Mouse (Mus musculus): ENCODE data around the gene Dap. TPM values are rescaled to one million over a fixed set of nuclear protein-coding genes. Genes with fewer than 3 reads are reported as not detected.

The Dap gene
- polyA plus RNA-seq, 1 experiment, result 56.9 TPM

DNA sequence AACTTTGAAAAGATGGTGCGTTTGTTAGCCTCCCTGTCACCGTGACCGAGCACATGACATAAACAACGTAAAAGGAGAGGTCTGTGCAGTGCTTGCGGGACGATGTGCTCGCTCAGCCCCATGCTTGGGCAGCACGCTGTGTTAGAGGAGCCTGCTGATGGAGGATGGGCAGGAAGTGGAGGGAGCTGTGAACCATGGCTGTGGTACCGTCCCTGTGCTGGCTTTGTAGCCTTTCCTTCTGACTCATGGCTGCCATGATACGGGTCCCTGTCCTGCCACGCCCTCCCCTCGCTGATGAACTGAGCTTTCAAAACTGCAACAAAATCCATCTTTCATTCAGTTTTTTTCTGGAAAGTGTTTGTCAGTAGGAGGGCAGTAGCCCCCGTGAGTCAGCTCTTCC, 15.6 kb downstream of the Dap start:
- WGBS, result 89% methylated on average over 13 of the region's 13 CpGs
- Histone ChIP-seq H3K27ac (ENCODE audit: control insufficient read depth, insufficient read depth, low read depth, low read length, poor library complexity) (no peak overlapping the region), H3K4me3 (replicated peaks; ENCODE audit: control insufficient read depth, low read depth, low read length) (no peak overlapping the region), H3K4me1 (ENCODE audit: control insufficient read depth, insufficient read depth, low read length) (no peaks in the 10 kb centered on the region)
- TF ChIP-seq CTCF (IDR thresholded peaks at IDR 0.05; ENCODE audit: control insufficient read depth, insufficient read depth, low read length), result no peak
- no peak for TF ChIP-seq POLR2A (IDR thresholded peaks at IDR 0.05; ENCODE audit: borderline replicate concordance, control insufficient read depth, low read depth, low read length)

DNA sequence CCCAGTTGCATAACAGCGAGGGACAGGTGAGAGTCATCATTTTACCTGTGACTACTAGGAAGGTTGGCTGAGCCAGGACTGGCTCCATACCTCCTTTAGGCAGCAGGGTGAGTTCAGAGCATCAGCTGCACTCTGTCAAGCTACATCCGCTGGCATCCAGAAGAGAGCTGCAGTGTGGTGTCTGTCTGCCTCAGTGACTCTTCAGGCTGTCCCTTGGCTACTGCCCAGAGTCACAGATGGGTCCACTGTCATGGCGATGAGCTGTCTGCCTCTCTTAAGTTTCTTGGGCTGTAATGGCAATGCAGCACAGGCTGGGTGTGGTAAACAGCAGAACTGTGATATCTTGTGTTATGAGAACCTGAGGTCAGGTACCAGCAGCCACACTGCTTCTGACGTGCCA, 16.1 kb downstream of the Dap start:
- 94% methylated on average over 4 of the region's 4 CpGs for WGBS
- no peaks in the 10 kb centered on the region for H3K4me1 ChIP-seq (ENCODE audit: control insufficient read depth, insufficient read depth, low read length)
- TF ChIP-seq CTCF (IDR thresholded peaks at IDR 0.05; ENCODE audit: control insufficient read depth, insufficient read depth, low read length) (no peak), POLR2A (IDR thresholded peaks at IDR 0.05; ENCODE audit: borderline replicate concordance, control insufficient read depth, low read depth, low read length) (no peak)
- H3K4me3 ChIP-seq (replicated peaks; ENCODE audit: control insufficient read depth, low read depth, low read length), result no peak overlapping the region
- no peak overlapping the region for H3K27ac ChIP-seq (ENCODE audit: control insufficient read depth, insufficient read depth, low read depth, low read length, poor library complexity)

DNA sequence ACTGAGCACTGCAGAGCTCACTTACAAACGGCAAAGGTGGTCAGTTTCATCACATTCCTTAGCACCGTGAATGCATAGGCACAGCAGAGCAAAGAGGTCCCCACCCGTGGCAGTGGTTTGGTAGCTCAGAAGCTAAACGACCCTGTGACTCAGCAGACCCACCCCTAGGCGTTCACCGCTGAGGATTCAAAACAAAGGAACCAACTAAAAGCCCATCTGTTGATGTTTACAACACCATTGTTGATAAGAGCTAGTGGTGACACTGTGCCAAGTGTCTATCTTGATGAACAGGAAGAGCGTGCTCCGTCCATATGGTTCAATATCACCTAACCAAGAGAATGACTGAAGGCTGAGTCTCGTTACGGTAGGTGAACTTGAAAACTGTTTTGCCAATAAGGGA, 19.1 kb downstream of the Dap start:
- Histone ChIP-seq H3K27ac (ENCODE audit: control insufficient read depth, insufficient read depth, low read depth, low read length, poor library complexity) (no peak overlapping the region), H3K4me1 (ENCODE audit: control insufficient read depth, insufficient read depth, low read length) (no peaks in the 10 kb centered on the region), H3K4me3 (replicated peaks; ENCODE audit: control insufficient read depth, low read depth, low read length) (no peak overlapping the region)
- TF ChIP-seq CTCF (IDR thresholded peaks at IDR 0.05; ENCODE audit: control insufficient read depth, insufficient read depth, low read length) (no peak), POLR2A (IDR thresholded peaks at IDR 0.05; ENCODE audit: borderline replicate concordance, control insufficient read depth, low read depth, low read length) (no peak)
- WGBS, result 57% methylated on average over 10 of the region's 10 CpGs

DNA sequence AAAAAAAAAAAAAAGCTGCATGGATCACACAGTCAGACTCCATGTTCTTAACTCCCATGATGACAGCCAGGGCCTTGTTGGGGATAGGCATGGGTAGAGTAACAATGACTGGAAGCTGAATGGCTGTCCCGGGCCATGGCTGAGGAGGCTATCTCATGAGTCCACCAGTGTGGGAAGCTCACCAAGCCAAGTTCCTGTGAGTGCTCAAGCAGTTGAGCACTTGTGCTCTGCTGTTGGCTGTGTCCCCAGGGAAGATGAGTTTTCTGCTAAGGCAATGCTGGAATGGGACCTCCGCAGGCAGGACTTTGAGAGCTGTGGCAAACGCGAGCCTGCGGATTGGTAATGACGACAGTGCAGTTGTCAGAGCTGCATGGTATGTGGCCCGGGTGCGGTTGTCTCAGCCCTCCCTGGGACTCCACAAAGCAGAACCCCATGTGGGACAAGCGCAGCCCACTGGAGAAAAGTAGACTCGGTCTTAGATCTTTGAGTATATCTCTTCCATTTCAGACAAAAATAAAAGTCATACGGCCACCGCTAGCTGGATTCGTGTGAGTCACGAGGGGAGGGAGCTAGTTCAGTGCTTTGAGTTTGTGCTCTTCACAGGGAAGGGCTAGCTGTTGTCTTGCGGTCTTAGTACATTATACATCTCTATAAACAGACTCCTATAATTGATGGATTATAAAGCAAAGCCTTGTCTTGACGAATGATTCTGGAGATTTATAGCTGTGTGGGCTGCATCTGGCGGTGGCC, 20.8 kb downstream of the Dap start:
- Histone ChIP-seq H3K4me1 (ENCODE audit: control insufficient read depth, insufficient read depth, low read length) (no peaks in the 10 kb centered on the region), H3K27ac (ENCODE audit: control insufficient read depth, insufficient read depth, low read depth, low read length, poor library complexity) (no peak overlapping the region), H3K4me3 (replicated peaks; ENCODE audit: control insufficient read depth, low read depth, low read length) (no peak overlapping the region)
- TF ChIP-seq POLR2A (IDR thresholded peaks at IDR 0.05; ENCODE audit: borderline replicate concordance, control insufficient read depth, low read depth, low read length), result no peak
- no peak for TF ChIP-seq CTCF (IDR thresholded peaks at IDR 0.05; ENCODE audit: control insufficient read depth, insufficient read depth, low read length)
- 88% methylated on average over 17 of the region's 17 CpGs for WGBS

DNA sequence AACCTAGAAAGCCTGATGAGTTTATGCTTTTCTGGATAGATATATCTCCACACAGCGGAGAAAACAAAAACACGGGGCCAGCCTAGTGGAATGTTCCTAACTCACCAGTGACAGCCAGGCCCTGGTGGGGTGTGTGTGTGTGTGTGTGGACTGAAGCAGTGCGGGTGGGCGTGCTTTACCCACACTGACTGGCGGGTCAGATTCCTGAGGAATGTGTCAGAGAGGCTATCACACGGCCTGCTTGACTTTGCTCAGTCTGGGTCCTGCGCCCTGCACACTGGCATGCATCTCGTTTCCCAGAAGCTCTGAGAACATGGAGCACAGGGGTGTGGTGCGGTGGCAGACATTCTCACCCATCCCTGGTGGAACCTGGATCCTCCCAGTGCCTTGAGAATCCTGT, 21.8 kb downstream of the Dap start:
- no peaks in the 10 kb centered on the region for H3K4me1 ChIP-seq (ENCODE audit: control insufficient read depth, insufficient read depth, low read length)
- WGBS, result 87% methylated on average over 9 of the region's 9 CpGs
- TF ChIP-seq CTCF (IDR thresholded peaks at IDR 0.05; ENCODE audit: control insufficient read depth, insufficient read depth, low read length), result no peak
- TF ChIP-seq POLR2A (IDR thresholded peaks at IDR 0.05; ENCODE audit: borderline replicate concordance, control insufficient read depth, low read depth, low read length), result no peak
- H3K27ac ChIP-seq (ENCODE audit: control insufficient read depth, insufficient read depth, low read depth, low read length, poor library complexity), result no peak overlapping the region
- H3K4me3 ChIP-seq (replicated peaks; ENCODE audit: control insufficient read depth, low read depth, low read length), result no peak overlapping the region

DNA sequence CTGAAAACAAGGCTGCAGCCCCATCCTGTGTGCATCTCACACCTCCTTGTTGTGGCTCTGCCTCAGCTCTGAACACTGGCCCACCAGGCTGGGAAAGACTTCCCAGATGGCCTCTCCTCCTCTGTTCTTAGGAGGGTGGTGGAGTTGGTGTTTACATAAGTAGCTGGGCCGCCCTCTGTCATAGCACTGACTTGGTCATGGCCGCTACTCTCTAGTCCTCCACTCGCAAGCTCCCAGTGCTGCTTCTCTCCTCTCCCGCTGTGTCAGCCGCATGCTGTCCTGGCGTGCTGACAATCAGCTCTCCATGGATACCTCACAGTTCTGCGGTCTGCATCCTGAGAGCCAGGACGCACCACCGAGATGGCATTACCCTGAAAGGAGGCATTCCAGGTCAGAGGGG, 22.9 kb downstream of the Dap start:
- H3K27ac ChIP-seq (ENCODE audit: control insufficient read depth, insufficient read depth, low read depth, low read length, poor library complexity), result no peak overlapping the region
- H3K4me3 ChIP-seq (replicated peaks; ENCODE audit: control insufficient read depth, low read depth, low read length), result no peak overlapping the region
- H3K4me1 ChIP-seq (ENCODE audit: control insufficient read depth, insufficient read depth, low read length), result no peaks in the 10 kb centered on the region
- no peak for TF ChIP-seq POLR2A (IDR thresholded peaks at IDR 0.05; ENCODE audit: borderline replicate concordance, control insufficient read depth, low read depth, low read length)
- no peak for TF ChIP-seq CTCF (IDR thresholded peaks at IDR 0.05; ENCODE audit: control insufficient read depth, insufficient read depth, low read length)
- WGBS, result 92% methylated on average over 9 of the region's 9 CpGs

DNA sequence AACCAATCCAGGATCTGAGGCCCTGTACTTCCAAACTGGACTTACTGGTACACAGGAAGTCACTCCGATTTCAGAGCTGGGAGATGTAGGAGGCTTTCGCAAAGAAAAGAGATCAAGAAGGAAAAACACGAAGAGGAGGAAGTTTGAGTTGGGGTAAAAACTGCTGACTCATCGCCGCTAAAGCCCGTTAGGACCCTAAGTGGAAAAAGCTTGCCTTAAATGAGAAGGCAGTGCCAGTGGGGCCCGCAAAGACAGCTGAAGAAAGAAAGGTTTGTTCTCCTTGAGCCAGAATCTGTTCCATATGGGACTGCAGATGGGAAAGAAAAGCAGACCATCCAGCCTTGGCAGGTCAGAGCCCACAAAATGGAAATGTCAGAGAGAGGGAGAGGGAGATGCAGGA, 24.8 kb downstream of the Dap start:
- no peak for TF ChIP-seq CTCF (IDR thresholded peaks at IDR 0.05; ENCODE audit: control insufficient read depth, insufficient read depth, low read length)
- TF ChIP-seq POLR2A (IDR thresholded peaks at IDR 0.05; ENCODE audit: borderline replicate concordance, control insufficient read depth, low read depth, low read length), result no peak
- Histone ChIP-seq H3K27ac (ENCODE audit: control insufficient read depth, insufficient read depth, low read depth, low read length, poor library complexity) (no peak overlapping the region), H3K4me1 (ENCODE audit: control insufficient read depth, insufficient read depth, low read length) (no peaks in the 10 kb centered on the region), H3K4me3 (replicated peaks; ENCODE audit: control insufficient read depth, low read depth, low read length) (no peak overlapping the region)
- WGBS, result 8% methylated on average over 7 of the region's 7 CpGs

DNA sequence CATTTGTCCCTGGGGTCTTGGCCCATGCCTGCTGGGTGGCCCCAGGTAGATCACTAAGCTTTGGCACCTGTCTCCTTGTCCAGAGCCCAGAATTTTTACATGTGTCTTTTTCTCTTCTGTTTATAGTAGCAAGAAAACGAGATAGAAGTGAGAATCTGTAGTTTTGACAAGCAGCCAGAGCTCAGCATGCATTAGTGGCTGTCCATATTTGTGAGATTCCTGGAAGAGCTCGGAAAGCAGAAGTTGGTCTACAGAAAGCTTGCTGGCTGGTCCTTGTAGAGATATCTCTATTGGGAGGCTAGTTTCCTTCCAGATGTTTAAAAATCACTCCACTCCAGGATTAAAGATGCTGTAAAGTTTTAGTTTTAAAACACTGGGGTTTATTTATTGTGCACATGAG, 25.9 kb downstream of the Dap start:
- Histone ChIP-seq H3K4me1 (ENCODE audit: control insufficient read depth, insufficient read depth, low read length) (no peaks in the 10 kb centered on the region), H3K4me3 (replicated peaks; ENCODE audit: control insufficient read depth, low read depth, low read length) (no peak overlapping the region), H3K27ac (ENCODE audit: control insufficient read depth, insufficient read depth, low read depth, low read length, poor library complexity) (no peak overlapping the region)
- TF ChIP-seq CTCF (IDR thresholded peaks at IDR 0.05; ENCODE audit: control insufficient read depth, insufficient read depth, low read length) (no peak), POLR2A (IDR thresholded peaks at IDR 0.05; ENCODE audit: borderline replicate concordance, control insufficient read depth, low read depth, low read length) (no peak)
- WGBS, result 24% methylated on average over 2 of the region's 2 CpGs

DNA sequence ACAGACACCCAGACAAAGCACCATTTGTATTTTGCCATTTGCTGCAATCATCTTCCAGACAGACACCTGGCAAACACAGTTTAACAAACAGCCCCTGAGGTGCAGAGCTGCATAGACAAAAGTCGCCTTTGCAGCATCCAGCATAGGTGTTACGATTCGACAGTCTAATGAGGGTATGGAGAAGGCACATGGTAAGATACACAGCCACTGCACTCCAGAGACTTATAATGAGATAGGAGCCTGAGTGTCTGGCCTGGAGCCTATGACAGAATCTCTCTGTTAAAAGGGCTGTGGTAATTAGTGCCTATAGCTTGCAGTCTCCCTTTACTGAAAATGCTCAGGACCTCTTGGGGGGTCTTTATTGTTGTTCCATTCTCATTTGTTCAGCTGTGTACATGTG, 26.6 kb downstream of the Dap start:
- WGBS, result 86% methylated on average over 3 of the region's 3 CpGs
- H3K27ac ChIP-seq (ENCODE audit: control insufficient read depth, insufficient read depth, low read depth, low read length, poor library complexity), result no peak overlapping the region
- H3K4me1 ChIP-seq (ENCODE audit: control insufficient read depth, insufficient read depth, low read length), result no peaks in the 10 kb centered on the region
- TF ChIP-seq CTCF (IDR thresholded peaks at IDR 0.05; ENCODE audit: control insufficient read depth, insufficient read depth, low read length), result no peak
- H3K4me3 ChIP-seq (replicated peaks; ENCODE audit: control insufficient read depth, low read depth, low read length), result no peak overlapping the region
